Mouse (Mus musculus): ENCODE data around the gene Chst8. TPM values are rescaled to one million over a fixed set of nuclear protein-coding genes. Genes with fewer than 3 reads are reported as not detected.

Gene Chst8
- polyA plus RNA-seq, 1 experiment from 2014 or later, result 10.1 TPM

GRCm38 (mm10) chr7:34769531-34769930 lies 43.0 kb downstream of the Chst8 start:
- ATAC-seq (ENCODE audit: low FRiP score), result no peak
- DNase-seq (ENCODE audit: low spot score, missing footprints), result no peak
- Histone ChIP-seq H3K9me3 (ENCODE audit: control insufficient read depth, low read length) (no peaks in the 10 kb centered on the region), H3K4me1 (ENCODE audit: control insufficient read depth, insufficient read depth, low read length) (no peaks in the 10 kb centered on the region; the same call in 1 of the 2 replicates), H3K4me3 (ENCODE audit: low read depth, low read length) (no peak overlapping the region), H3K4me2 (no peak overlapping the region), H3K36me3 (ENCODE audit: control insufficient read depth, insufficient read depth, low read length) (no peaks in the 10 kb centered on the region), H3K27ac (ENCODE audit: low read depth, low read length) (no peak overlapping the region), H3K27me3 (ENCODE audit: control insufficient read depth, insufficient read depth, low read length) (no peaks in the 10 kb centered on the region), H3K9ac (ENCODE audit: low read length) (no peak overlapping the region)
- WGBS, result 86% methylated on average over 8 of the region's 8 CpGs

GRCm38 (mm10) chr7:34764250-34765148 lies 48.0 kb downstream of the Chst8 start:
- Histone ChIP-seq H3K9me3 (ENCODE audit: control insufficient read depth, low read length) (no peaks in the 10 kb centered on the region), H3K9ac (ENCODE audit: low read length) (no peak overlapping the region), H3K36me3 (ENCODE audit: control insufficient read depth, insufficient read depth, low read length) (no peaks in the 10 kb centered on the region), H3K4me1 (ENCODE audit: control insufficient read depth, insufficient read depth, low read length) (no peaks in the 10 kb centered on the region), H3K4me2 (no peak overlapping the region), H3K4me3 (ENCODE audit: low read depth, low read length) (no peak overlapping the region), H3K27me3 (ENCODE audit: control insufficient read depth, insufficient read depth, low read length) (no peaks in the 10 kb centered on the region), H3K27ac (ENCODE audit: low read depth, low read length) (peak overlapping the region; percentile 11; the same call in 1 of the 2 replicates)
- WGBS, result 73% methylated on average over 18 of the region's 18 CpGs
- ATAC-seq (ENCODE audit: low FRiP score) (peak; percentile 67), DNase-seq (ENCODE audit: low spot score, missing footprints) (no peak)

- DNase-seq (ENCODE audit: low spot score, missing footprints) (no peak), ATAC-seq (ENCODE audit: low FRiP score) (no peak)
- no peaks in the 10 kb centered on the region for H3K9me3 ChIP-seq (ENCODE audit: control insufficient read depth, low read length)
- no peak overlapping the region for H3K4me2 ChIP-seq
- no peaks in the 10 kb centered on the region for H3K4me1 ChIP-seq (ENCODE audit: control insufficient read depth, insufficient read depth, low read length)
- no peak overlapping the region for H3K9ac ChIP-seq (ENCODE audit: low read length)
- H3K27ac ChIP-seq (ENCODE audit: low read depth, low read length), result no peak overlapping the region
- H3K4me3 ChIP-seq (ENCODE audit: low read depth, low read length), result no peak overlapping the region
- no peaks in the 10 kb centered on the region for H3K36me3 ChIP-seq (ENCODE audit: control insufficient read depth, insufficient read depth, low read length)
- no peaks in the 10 kb centered on the region for H3K27me3 ChIP-seq (ENCODE audit: control insufficient read depth, insufficient read depth, low read length)
- WGBS, result 76% methylated on average over 7 of the region's 7 CpGs
These were observed 53.1 kb downstream of the Chst8 start for GRCm38 (mm10) chr7:34759378-34759822.

GRCm38 (mm10) chr7:34758721-34759120 lies 53.8 kb downstream of the Chst8 start:
- Histone ChIP-seq H3K27ac (ENCODE audit: low read depth, low read length) (no peak overlapping the region), H3K4me1 (ENCODE audit: control insufficient read depth, insufficient read depth, low read length) (no peaks in the 10 kb centered on the region), H3K4me3 (ENCODE audit: low read depth, low read length) (no peak overlapping the region), H3K36me3 (ENCODE audit: control insufficient read depth, insufficient read depth, low read length) (no peaks in the 10 kb centered on the region), H3K9ac (ENCODE audit: low read length) (no peak overlapping the region), H3K9me3 (ENCODE audit: control insufficient read depth, low read length) (no peaks in the 10 kb centered on the region), H3K4me2 (no peak overlapping the region), H3K27me3 (ENCODE audit: control insufficient read depth, insufficient read depth, low read length) (no peaks in the 10 kb centered on the region)
- no peak for ATAC-seq (ENCODE audit: low FRiP score)
- WGBS, result 75% methylated on average over 3 of the region's 3 CpGs
- DNase-seq (ENCODE audit: low spot score, missing footprints), result no peak

- Histone ChIP-seq H3K27me3 (ENCODE audit: control insufficient read depth, insufficient read depth, low read length) (no peaks in the 10 kb centered on the region), H3K4me3 (ENCODE audit: low read depth, low read length) (no peak overlapping the region), H3K9me3 (ENCODE audit: control insufficient read depth, low read length) (no peaks in the 10 kb centered on the region), H3K4me1 (ENCODE audit: control insufficient read depth, insufficient read depth, low read length) (0 out of 2 replicates have a peak, but pooled peaks cover 3% of the 10 kb centered on the region), H3K36me3 (ENCODE audit: control insufficient read depth, insufficient read depth, low read length) (no peaks in the 10 kb centered on the region), H3K27ac (ENCODE audit: low read depth, low read length) (no peak overlapping the region), H3K9ac (ENCODE audit: low read length) (no peak overlapping the region), H3K4me2 (no peak overlapping the region)
- 81% methylated on average over 4 of the region's 4 CpGs for WGBS
- DNase-seq (ENCODE audit: low spot score, missing footprints), result no peak
- no peak for ATAC-seq (ENCODE audit: low FRiP score)
These were observed 55.0 kb downstream of the Chst8 start for GRCm38 (mm10) chr7:34757513-34757912.

DNA sequence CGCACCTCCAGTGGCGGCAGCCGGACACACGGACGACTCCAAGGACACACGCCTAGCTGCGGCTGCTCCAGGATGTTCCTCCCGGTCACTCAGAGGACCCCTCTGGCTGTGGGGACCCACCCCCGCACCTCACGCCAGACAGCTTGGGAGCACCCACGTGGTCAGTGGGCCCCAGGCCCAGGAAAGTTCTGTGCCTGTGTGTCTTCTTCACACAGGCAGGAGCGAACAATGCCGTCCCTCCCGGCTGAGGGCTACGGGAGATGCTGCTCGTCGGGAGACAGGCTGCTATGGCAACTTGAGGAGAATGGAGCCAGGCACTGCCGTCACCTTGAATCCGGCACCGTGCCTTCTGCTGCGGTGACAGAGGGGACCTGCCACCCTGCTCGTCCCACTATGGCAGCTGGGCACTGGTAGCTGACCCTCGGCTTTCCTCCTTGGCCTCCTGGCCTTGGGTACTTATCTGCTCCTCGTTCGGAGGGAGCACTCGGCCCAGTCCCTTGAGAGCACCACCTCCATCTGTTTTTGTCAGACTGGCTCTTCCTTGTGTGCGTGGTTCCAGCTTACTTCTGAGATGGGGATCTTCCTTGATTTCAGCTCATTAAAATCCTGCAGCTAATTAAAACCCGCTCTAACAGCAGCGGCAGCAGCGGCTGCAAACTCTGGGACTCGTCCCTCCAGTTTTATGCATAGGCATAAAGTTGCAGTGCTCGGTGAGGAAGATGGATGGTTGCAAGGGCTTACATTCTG lies 59.2 kb downstream of the Chst8 start:
- ATAC-seq (ENCODE audit: low FRiP score) (peak; percentile 43; the same call in 1 of the 2 replicates), DNase-seq (ENCODE audit: low spot score, missing footprints) (no peak)
- H3K4me2 ChIP-seq, result no peak overlapping the region
- no peaks in the 10 kb centered on the region for H3K9me3 ChIP-seq (ENCODE audit: control insufficient read depth, low read length)
- no peaks in the 10 kb centered on the region for H3K36me3 ChIP-seq (ENCODE audit: control insufficient read depth, insufficient read depth, low read length)
- H3K27me3 ChIP-seq (ENCODE audit: control insufficient read depth, insufficient read depth, low read length), result no peaks in the 10 kb centered on the region
- H3K4me3 ChIP-seq (ENCODE audit: low read depth, low read length), result no peak overlapping the region
- WGBS, result 68% methylated on average over 32 of the region's 32 CpGs
- H3K9ac ChIP-seq (ENCODE audit: low read length), result no peak overlapping the region
- peak overlapping the region; percentile 20; the same call in 1 of the 2 replicates for H3K27ac ChIP-seq (ENCODE audit: low read depth, low read length)
- 0 out of 2 replicates have a peak, but pooled peaks cover 6% of the 10 kb centered on the region for H3K4me1 ChIP-seq (ENCODE audit: control insufficient read depth, insufficient read depth, low read length)

DNA sequence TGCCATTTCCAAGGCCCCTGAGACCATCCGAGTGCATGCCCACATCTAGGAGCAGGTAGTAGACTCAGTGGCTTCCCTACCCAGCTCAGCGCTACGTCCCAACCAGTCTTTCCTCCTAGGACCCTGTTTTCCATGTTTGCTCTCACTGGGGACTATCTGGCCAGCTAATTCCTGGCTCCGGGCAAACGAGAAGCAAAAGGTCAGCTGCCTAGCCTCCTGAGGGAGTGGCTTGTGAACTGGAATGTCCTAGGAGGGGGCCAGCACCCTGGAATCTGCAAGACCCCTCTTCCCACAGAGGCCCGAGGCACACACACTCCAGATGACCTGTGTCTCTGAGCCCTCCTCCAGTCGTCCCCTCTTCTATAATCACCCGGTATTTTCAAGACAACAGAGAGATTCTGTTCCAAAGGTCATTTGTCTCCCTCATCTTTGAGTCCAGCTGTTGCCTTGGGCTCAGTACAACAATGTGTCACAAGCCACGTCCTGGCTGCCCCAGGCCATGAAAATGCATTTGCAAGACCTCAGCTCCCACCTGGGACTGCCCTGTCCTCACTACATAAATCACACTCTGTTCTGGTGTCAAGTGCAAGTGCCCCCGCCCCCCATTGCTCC lies 60.3 kb downstream of the Chst8 start:
- no peak overlapping the region for H3K4me2 ChIP-seq
- DNase-seq (ENCODE audit: low spot score, missing footprints) (no peak), ATAC-seq (ENCODE audit: low FRiP score) (no peak; the same call in 1 of the 2 replicates)

GRCm38 (mm10) chr7:34750350-34750749 lies 62.2 kb downstream of the Chst8 start:
- Histone ChIP-seq H3K4me2 (no peak overlapping the region), H3K27ac (ENCODE audit: low read depth, low read length) (no peak overlapping the region), H3K4me1 (ENCODE audit: control insufficient read depth, insufficient read depth, low read length) (0 out of 2 replicates have a peak, but pooled peaks cover 6% of the 10 kb centered on the region), H3K27me3 (ENCODE audit: control insufficient read depth, insufficient read depth, low read length) (no peaks in the 10 kb centered on the region), H3K9ac (ENCODE audit: low read length) (no peak overlapping the region), H3K36me3 (ENCODE audit: control insufficient read depth, insufficient read depth, low read length) (no peaks in the 10 kb centered on the region), H3K4me3 (ENCODE audit: low read depth, low read length) (no peak overlapping the region), H3K9me3 (ENCODE audit: control insufficient read depth, low read length) (no peaks in the 10 kb centered on the region)
- 58% methylated on average over 7 of the region's 7 CpGs for WGBS
- DNase-seq (ENCODE audit: low spot score, missing footprints) (no peak), ATAC-seq (ENCODE audit: low FRiP score) (no peak)

More for the DNA sequence above, 60.3 kb downstream of the Chst8 start:
- Histone ChIP-seq H3K4me1 (ENCODE audit: control insufficient read depth, insufficient read depth, low read length) (0 out of 2 replicates have a peak, but pooled peaks cover 6% of the 10 kb centered on the region), H3K9ac (ENCODE audit: low read length) (no peak overlapping the region), H3K9me3 (ENCODE audit: control insufficient read depth, low read length) (no peaks in the 10 kb centered on the region), H3K36me3 (ENCODE audit: control insufficient read depth, insufficient read depth, low read length) (no peaks in the 10 kb centered on the region), H3K27ac (ENCODE audit: low read depth, low read length) (no peak overlapping the region; the same call in 1 of the 2 replicates), H3K4me3 (ENCODE audit: low read depth, low read length) (no peak overlapping the region), H3K27me3 (ENCODE audit: control insufficient read depth, insufficient read depth, low read length) (no peaks in the 10 kb centered on the region)
- 49% methylated on average over 10 of the region's 10 CpGs for WGBS

Measured in midbrain, embryonic 11.5 days (tissue).